Mouse (Mus musculus): Measurements from ENCODE around the gene Slc39a11. TPM values are rescaled to one million over a fixed set of nuclear protein-coding genes. Genes with fewer than 3 reads are reported as not detected.

Gene Slc39a11
- polyA plus RNA-seq, 1 experiment from 2014 or later, result 21.4 TPM

- no peaks in the 10 kb centered on the region for H3K36me3 ChIP-seq
- no peak for ATAC-seq (ENCODE audit: insufficient number of reproducible peaks, insufficient read depth, low FRiP score, low TSS enrichment)
- H3K9ac ChIP-seq, result no peak overlapping the region
- H3K4me1 ChIP-seq, result peaks cover 6% of the 10 kb centered on the region; the same call in 1 of the 2 replicates
- 94% methylated on average over 7 of the region's 7 CpGs for WGBS
- no peaks in the 10 kb centered on the region for H3K9me3 ChIP-seq
- H3K4me3 ChIP-seq, result no peak overlapping the region
- no peak overlapping the region for H3K27ac ChIP-seq
- no peak overlapping the region for H3K4me2 ChIP-seq (replicated peaks)
- H3K27me3 ChIP-seq, result no peaks in the 10 kb centered on the region
Measured at GRCm38 (mm10) chr11:113512150-113512549, 137.7 kb downstream of the Slc39a11 start.

DNA sequence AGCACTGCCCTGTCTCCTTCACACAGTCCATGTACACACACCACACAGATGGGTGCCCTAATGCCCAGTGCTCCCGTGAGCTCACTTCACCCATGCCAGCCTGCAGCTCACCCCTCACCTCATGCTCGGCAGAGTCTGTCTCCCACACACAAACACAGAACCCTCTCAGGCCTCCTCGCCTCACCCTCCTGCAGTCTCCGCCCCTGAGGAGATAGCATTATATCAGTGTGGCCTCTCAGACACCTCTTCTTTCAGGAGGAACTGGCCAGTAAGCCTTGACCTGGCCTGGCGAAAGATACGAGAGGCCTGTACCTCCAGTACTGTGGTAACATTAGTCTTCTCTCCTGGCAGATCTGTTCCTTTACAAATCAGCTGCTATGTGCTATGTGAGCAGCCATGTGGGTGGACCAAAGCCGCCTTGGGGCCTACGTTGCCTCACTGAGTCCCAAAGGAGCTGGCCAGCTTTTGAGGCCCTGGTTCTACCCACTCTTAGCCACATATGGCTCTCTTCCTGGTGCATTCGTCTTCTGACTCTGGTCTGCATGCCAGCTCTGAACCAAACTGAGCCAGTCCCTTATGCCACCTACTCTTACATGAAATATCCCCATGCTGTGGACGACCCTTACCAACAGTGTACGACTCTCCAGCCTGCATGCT is 138.8 kb downstream of the Slc39a11 start:
- Histone ChIP-seq H3K9me3 (no peaks in the 10 kb centered on the region), H3K4me3 (no peak overlapping the region), H3K36me3 (no peaks in the 10 kb centered on the region), H3K9ac (no peak overlapping the region), H3K4me1 (peaks cover 6% of the 10 kb centered on the region; the same call in 1 of the 2 replicates), H3K4me2 (replicated peaks) (no peak overlapping the region), H3K27me3 (no peaks in the 10 kb centered on the region), H3K27ac (no peak overlapping the region)
- no peak for ATAC-seq (ENCODE audit: insufficient number of reproducible peaks, insufficient read depth, low FRiP score, low TSS enrichment)
- 87% methylated on average over 11 of the region's 11 CpGs for WGBS

DNA sequence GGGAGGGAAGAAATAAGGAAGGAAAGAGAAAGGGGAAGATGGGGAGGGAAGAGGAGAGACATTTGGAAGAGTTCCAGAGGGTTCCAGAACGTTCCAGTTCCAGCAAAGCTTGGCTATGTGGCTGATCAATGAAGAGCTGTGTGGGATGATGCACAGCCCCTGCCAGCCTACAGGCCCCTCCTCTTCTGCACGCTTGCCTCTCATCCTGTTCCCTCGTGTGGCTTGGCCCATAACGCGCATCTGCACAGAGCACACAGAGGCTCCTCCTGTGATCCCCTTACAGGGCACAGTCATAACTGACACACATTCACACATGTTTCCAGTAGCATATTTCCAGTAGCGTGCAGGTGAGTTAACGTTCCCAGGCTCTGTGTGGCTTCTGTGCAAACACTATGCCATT is 139.6 kb downstream of the Slc39a11 start:
- Histone ChIP-seq H3K4me3 (no peak overlapping the region), H3K4me1 (peaks cover 6% of the 10 kb centered on the region; the same call in 1 of the 2 replicates), H3K27me3 (no peaks in the 10 kb centered on the region), H3K9ac (no peak overlapping the region), H3K36me3 (no peaks in the 10 kb centered on the region), H3K9me3 (no peaks in the 10 kb centered on the region), H3K27ac (no peak overlapping the region), H3K4me2 (replicated peaks) (no peak overlapping the region)
- ATAC-seq (ENCODE audit: insufficient number of reproducible peaks, insufficient read depth, low FRiP score, low TSS enrichment), result no peak
- 71% methylated on average over 7 of the region's 7 CpGs for WGBS

- 72% methylated on average over 11 of the region's 11 CpGs for WGBS
- no peak overlapping the region for H3K27ac ChIP-seq
- H3K27me3 ChIP-seq, result no peaks in the 10 kb centered on the region
- no peak overlapping the region for H3K4me2 ChIP-seq (replicated peaks)
- H3K9ac ChIP-seq, result no peak overlapping the region
- no peaks in the 10 kb centered on the region for H3K9me3 ChIP-seq
- no peaks in the 10 kb centered on the region for H3K36me3 ChIP-seq
- H3K4me1 ChIP-seq, result peaks cover 6% of the 10 kb centered on the region; the same call in 1 of the 2 replicates
- ATAC-seq (ENCODE audit: insufficient number of reproducible peaks, insufficient read depth, low FRiP score, low TSS enrichment), result no peak
- no peak overlapping the region for H3K4me3 ChIP-seq
Measured at GRCm38 (mm10) chr11:113507716-113508480, 142.0 kb downstream of the Slc39a11 start.

GRCm38 (mm10) chr11:113505551-113506160 is 144.2 kb downstream of the Slc39a11 start:
- Histone ChIP-seq H3K9me3 (no peaks in the 10 kb centered on the region), H3K4me1 (peaks cover 6% of the 10 kb centered on the region; the same call in 1 of the 2 replicates), H3K27ac (no peak overlapping the region), H3K4me3 (no peak overlapping the region), H3K9ac (no peak overlapping the region), H3K27me3 (no peaks in the 10 kb centered on the region), H3K4me2 (replicated peaks) (no peak overlapping the region), H3K36me3 (no peaks in the 10 kb centered on the region)
- 90% methylated on average over 12 of the region's 12 CpGs for WGBS
- no peak for ATAC-seq (ENCODE audit: insufficient number of reproducible peaks, insufficient read depth, low FRiP score, low TSS enrichment)

- WGBS, result 65% methylated on average over 11 of the region's 11 CpGs
- no peak overlapping the region for H3K9ac ChIP-seq
- no peak overlapping the region for H3K4me3 ChIP-seq
- H3K36me3 ChIP-seq, result no peaks in the 10 kb centered on the region
- no peak overlapping the region for H3K4me2 ChIP-seq (replicated peaks)
- no peak overlapping the region for H3K27ac ChIP-seq
- no peaks in the 10 kb centered on the region for H3K27me3 ChIP-seq
- H3K9me3 ChIP-seq, result no peaks in the 10 kb centered on the region
- H3K4me1 ChIP-seq, result peaks cover 11% of the 10 kb centered on the region; the same call in 1 of the 2 replicates
- ATAC-seq (ENCODE audit: insufficient number of reproducible peaks, insufficient read depth, low FRiP score, low TSS enrichment), result no peak
Measured at GRCm38 (mm10) chr11:113504459-113505062, 145.3 kb downstream of the Slc39a11 start.

DNA sequence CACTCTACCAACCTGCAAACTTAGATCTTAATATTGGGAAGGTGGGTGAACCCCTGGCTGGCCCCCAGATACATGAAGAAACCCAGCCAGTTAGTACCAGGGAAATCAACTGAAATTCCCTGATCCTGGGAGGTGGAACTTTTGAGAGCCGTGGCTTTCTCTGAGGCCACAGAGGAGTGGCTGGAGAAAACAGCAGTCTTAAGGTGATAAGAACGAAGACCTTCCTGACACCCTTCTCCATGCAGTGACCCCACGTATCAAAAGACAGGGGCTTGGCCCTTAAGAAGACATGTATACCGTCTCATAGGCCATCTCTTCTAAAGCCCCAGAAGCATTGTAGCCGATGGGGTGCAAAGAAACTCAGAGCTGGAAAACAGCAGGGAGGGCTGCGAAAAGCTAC is 146.9 kb downstream of the Slc39a11 start:
- Histone ChIP-seq H3K27ac (no peak overlapping the region), H3K4me3 (no peak overlapping the region), H3K36me3 (no peaks in the 10 kb centered on the region), H3K9me3 (no peaks in the 10 kb centered on the region), H3K4me1 (peaks cover 5% of the 10 kb centered on the region; the same call in 1 of the 2 replicates), H3K4me2 (replicated peaks) (no peak overlapping the region), H3K9ac (no peak overlapping the region), H3K27me3 (no peaks in the 10 kb centered on the region)
- WGBS, result 84% methylated on average over 6 of the region's 6 CpGs
- no peak for ATAC-seq (ENCODE audit: insufficient number of reproducible peaks, insufficient read depth, low FRiP score, low TSS enrichment)

DNA sequence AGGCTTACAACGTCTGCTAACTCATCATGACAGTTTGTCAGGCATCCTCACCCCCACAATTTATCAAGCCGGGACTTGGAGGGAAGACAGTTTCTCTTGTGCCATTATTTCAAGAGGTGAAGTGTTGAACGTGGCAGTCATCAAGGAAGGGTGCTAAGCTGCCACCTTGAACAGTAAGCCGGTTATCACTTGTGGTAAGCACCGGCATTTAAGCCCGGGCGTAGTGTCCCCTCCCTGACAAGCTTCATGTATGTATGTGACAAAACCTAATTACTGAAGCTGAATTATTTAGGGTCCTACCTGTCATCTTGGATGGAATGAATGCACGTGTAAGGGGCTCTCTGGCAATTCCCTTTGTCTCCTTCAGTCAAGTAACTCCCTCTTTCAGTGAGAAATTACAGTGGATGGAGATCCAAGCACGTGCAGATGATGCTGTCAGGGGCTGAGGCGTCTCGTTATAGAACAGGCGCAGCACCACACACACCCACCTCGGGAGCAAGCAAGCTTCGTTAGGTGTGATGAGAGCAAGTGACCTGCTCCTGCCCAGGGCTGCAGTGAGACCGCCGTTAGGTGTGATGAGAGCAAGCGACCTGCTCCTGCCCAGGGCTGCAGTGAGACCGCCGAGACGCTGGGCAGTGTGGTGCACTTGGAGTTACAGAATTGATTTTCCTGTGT is 149.1 kb downstream of the Slc39a11 start:
- H3K36me3 ChIP-seq, result no peaks in the 10 kb centered on the region
- H3K4me2 ChIP-seq (replicated peaks), result no peak overlapping the region
- ATAC-seq (ENCODE audit: insufficient number of reproducible peaks, insufficient read depth, low FRiP score, low TSS enrichment), result no peak
- H3K9ac ChIP-seq, result no peak overlapping the region
- H3K4me3 ChIP-seq, result no peak overlapping the region
- H3K27me3 ChIP-seq, result no peaks in the 10 kb centered on the region
- 81% methylated on average over 20 of the region's 20 CpGs for WGBS
- no peak overlapping the region for H3K27ac ChIP-seq
- H3K4me1 ChIP-seq, result peaks cover 4% of the 10 kb centered on the region; the same call in 1 of the 2 replicates
- H3K9me3 ChIP-seq, result no peaks in the 10 kb centered on the region

GRCm38 (mm10) chr11:113498889-113499288 is 151.0 kb downstream of the Slc39a11 start:
- H3K36me3 ChIP-seq, result no peaks in the 10 kb centered on the region
- no peak overlapping the region for H3K4me2 ChIP-seq (replicated peaks)
- no peaks in the 10 kb centered on the region for H3K9me3 ChIP-seq
- H3K9ac ChIP-seq, result no peak overlapping the region
- peaks cover 4% of the 10 kb centered on the region; the same call in 1 of the 2 replicates for H3K4me1 ChIP-seq
- H3K27me3 ChIP-seq, result no peaks in the 10 kb centered on the region
- WGBS, result 65% methylated on average over 9 of the region's 9 CpGs
- no peak for ATAC-seq (ENCODE audit: insufficient number of reproducible peaks, insufficient read depth, low FRiP score, low TSS enrichment)
- no peak overlapping the region for H3K27ac ChIP-seq
- no peak overlapping the region for H3K4me3 ChIP-seq

DNA sequence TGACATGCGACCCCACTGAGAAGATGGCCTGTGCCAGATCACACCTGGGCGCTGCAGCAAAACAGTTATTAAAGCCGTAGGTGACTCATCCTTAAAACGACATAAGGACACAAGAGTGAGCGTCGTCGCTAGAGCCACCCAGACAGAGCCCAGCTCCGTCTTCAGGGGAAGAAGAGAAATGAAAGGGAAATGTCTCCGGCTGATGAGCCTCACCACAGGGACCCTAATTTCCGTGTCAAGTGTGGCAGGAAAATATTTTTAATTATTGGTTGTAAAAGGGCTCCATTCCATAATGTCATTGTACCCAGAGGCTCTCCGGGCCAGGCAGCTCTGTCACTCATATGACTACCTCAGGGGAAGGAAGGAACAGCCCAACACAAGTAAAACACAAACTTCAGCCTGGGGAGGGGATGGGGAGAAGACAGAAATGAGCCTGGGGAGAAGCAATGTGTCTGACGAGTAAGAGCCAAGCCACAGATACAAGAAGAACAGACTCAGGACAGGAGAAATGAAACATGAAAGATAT is 155.8 kb downstream of the Slc39a11 start:
- no peaks in the 10 kb centered on the region for H3K36me3 ChIP-seq

More for the DNA sequence above, 155.8 kb downstream of the Slc39a11 start:
- 67% methylated on average over 12 of the region's 12 CpGs for WGBS
- Histone ChIP-seq H3K9ac (no peak overlapping the region), H3K4me3 (no peak overlapping the region), H3K9me3 (no peaks in the 10 kb centered on the region), H3K4me2 (replicated peaks) (no peak overlapping the region), H3K27me3 (no peaks in the 10 kb centered on the region), H3K4me1 (no peaks in the 10 kb centered on the region), H3K27ac (no peak overlapping the region)
- ATAC-seq (ENCODE audit: insufficient number of reproducible peaks, insufficient read depth, low FRiP score, low TSS enrichment), result no peak

All from embryonic facial prominence, embryonic 12.5 days (tissue).